Mouse (Mus musculus) ES-E14 (cell line): ENCODE results near the gene Aoc1.

Source experiments
- CHD2 ChIP-seq: IDR thresholded peaks from 2 replicates; pipeline ENCODE4 v1.6.1; 2014; ENCODE audit warnings: mild to moderate bottlenecking, low read depth, low read length, inconsistent platforms
- HCFC1 ChIP-seq: IDR thresholded peaks from 2 replicates; pipeline ENCODE4 v1.6.1; 2012; ENCODE audit warnings: low read length, inconsistent platforms, borderline replicate concordance; ENCODE audit not compliant: insufficient read depth
- ZC3H11A ChIP-seq: IDR thresholded peaks from 2 replicates; pipeline ENCODE4 v1.6.1; 2012; ENCODE audit warnings: low read depth, mild to moderate bottlenecking, inconsistent platforms, low read length, borderline replicate concordance

- TF ChIP-seq CHD2 (no peak), ZC3H11A (no peak), HCFC1 (no peak)
Observed at GRCm38 (mm10) chr6:48902511-48903406, 30.1 kb downstream of the Aoc1 start.
